13 mouse cellular contexts compared by ENCODE assay signal in the genomic region with DNA sequence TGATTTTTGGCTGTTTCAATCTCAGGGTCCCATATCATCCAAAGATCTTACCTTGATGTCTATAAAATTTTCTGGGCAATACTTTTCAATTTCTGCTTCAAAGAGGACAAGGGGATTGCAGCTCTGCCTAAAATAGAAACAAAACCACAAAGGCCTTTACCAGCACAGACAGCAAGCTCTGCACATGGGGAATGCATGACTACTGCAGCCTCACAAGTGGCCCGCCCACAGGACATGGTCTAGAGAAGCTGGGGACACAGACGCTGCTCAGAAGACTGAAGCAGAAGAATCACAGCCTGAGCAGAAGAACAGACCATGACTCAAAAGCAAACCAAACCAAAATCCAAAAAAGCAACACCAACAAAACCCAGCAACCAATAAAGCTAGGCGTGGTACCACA.
"Had no signal": no experiment of that assay in that cellular context is flagged by ENCODE, and none has a peak within 500 bp of the region (broad histone marks: within the 10 kb centered on the region; RNA-seq: fewer than 3 reads in every experiment).

No protein-coding gene starts in this region.

- H3K4me3 ChIP-seq: kidney, embryonic 15.5 days; left cerebral cortex, adult 2 months; liver, embryonic 13.5 days had no signal

- DNase-seq: kidney, adult 8-10 months; kidney, postnatal 10 days; kidney, postnatal 36 days; liver, embryonic 13.5 days; lung, adult 2 months; lung, postnatal 36 days; midbrain, embryonic 14.5 days; thymus, adult 2 months; thymus, postnatal 14 days; thymus, postnatal 4 days had no signal

- H3K9ac ChIP-seq: kidney, embryonic 15.5 days; liver, embryonic 13.5 days had no signal

- H3K9me3 ChIP-seq: kidney, embryonic 15.5 days; liver, embryonic 13.5 days had no signal

- H3K27ac ChIP-seq: kidney, embryonic 15.5 days; left cerebral cortex, adult 2 months; liver, embryonic 13.5 days had no signal

- H3K4me1 ChIP-seq: kidney, embryonic 15.5 days had no signal

- H3K27me3 ChIP-seq: kidney, embryonic 15.5 days; liver, embryonic 13.5 days had no signal

- H3K4me2 ChIP-seq: kidney, embryonic 15.5 days; liver, embryonic 13.5 days; midbrain, embryonic 11.5 days had no signal
